Mouse (Mus musculus) liver, embryonic 15.5 days (tissue): ENCODE data around the gene Rmnd5b. TPM values are rescaled to one million over a fixed set of nuclear protein-coding genes. Genes with fewer than 3 reads are reported as not detected.

ENCODE experiments used
- ATAC-seq: fragments of 200-750 bp; cut with Nextera tagmentation; 2 replicates; pipeline ENCODE4 v1.8.0; 2017; ENCODE audit warnings: moderate number of reproducible peaks, mild to moderate bottlenecking, moderate library complexity; ENCODE audit not compliant: insufficient read depth
- H3K27ac ChIP-seq: fragments of 300-500 bp; sonication (generic); replicated peaks from 2 replicates; pipeline ENCODE4 v1.5.1; 2015; ENCODE audit warnings: mild to moderate bottlenecking, inconsistent platforms
- H3K27me3 ChIP-seq: fragments of 300-500 bp; sonication (generic); 2 replicates; pipeline ENCODE4 v1.6.1; 2015; ENCODE audit warnings: mild to moderate bottlenecking, inconsistent platforms
- H3K36me3 ChIP-seq: fragments of 300-500 bp; sonication (generic); replicated peaks from 2 replicates; pipeline ENCODE4 v1.6.1; 2015; ENCODE audit warnings: moderate library complexity, mild to moderate bottlenecking, inconsistent platforms
- H3K4me1 ChIP-seq: fragments of 300-500 bp; sonication (generic); replicated peaks from 2 replicates; pipeline ENCODE4 v1.6.1; 2015; ENCODE audit warnings: inconsistent platforms
- H3K4me2 ChIP-seq: fragments of 300-500 bp; sonication (generic); 2 replicates; pipeline ENCODE4 v1.6.1; 2015; ENCODE audit warnings: moderate library complexity, mild to moderate bottlenecking, inconsistent platforms
- H3K4me3 ChIP-seq: fragments of 300-500 bp; sonication (generic); replicated peaks from 2 replicates; pipeline ENCODE4 v1.5.1; 2015; ENCODE audit warnings: mild to moderate bottlenecking, inconsistent platforms
- H3K9ac ChIP-seq: fragments of 300-500 bp; sonication (generic); 2 replicates; pipeline ENCODE4 v1.6.1; 2015; ENCODE audit warnings: moderate library complexity, mild to moderate bottlenecking, inconsistent platforms
- H3K9me3 ChIP-seq: fragments of 300-500 bp; sonication (generic); replicated peaks from 2 replicates; pipeline ENCODE4 v1.6.1; 2016; ENCODE audit warnings: inconsistent platforms
- WGBS: fragments of 180-500 bp; shearing (Covaris S2); methylation state at CpG from one replicate; pipeline ENCODE4 v1.1.7; 2015; ENCODE audit warnings: mixed read lengths; ENCODE audit not compliant: insufficient replicate concordance; 5-methylcytosine and 5-hydroxymethylcytosine counted together
- polyA plus RNA-seq: library from polyadenylated mRNA; unstranded; fragments of >200 nt; fragmentation: Nextera tagmentation; extraction: Ambion mirVana; gene quantifications from 2 replicates; pipeline ENCODE4 v1.2.1, GENCODE M21; 2015

Rmnd5b gene
- polyA plus RNA-seq, 1 experiment from 2014 or later: 20.0 TPM

DNA sequence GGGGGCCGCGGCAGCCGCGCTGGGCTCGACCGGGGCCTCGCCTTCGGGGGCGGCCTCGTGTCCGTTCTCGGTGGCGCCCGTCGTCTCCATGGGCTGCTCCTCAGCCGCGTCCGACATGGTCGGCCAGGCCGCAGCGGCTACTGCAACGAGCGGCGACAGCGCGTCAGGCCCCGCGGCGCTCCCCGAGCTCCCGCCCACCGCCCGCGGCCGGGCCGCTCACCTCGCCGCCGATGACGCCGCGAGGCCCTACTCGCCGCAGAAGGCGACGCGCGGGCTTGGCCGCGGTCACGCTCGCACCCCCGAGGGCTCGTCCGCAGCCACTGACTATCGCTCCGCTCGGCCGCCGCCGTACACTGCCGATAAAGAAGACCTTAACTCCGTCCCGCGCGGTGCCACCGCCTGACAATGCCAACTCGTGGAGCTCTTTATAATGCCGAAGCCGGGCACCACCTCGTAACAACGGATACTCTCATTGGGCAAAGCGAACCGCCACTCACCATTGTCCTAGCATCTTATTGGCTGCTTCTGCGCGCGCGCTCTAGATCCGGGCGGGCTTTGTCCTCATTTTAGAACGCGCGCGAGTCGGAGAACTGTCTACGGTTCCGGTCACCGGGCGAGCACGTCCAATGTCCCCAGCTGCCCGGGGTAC lies 29.1 kb downstream of the Rmnd5b start, which contains the start of gene Hnrnpab:
TSS of gene Hnrnpab (minus strand) at position 401 of the 649 bp plus-strand sequence.
- H3K27ac ChIP-seq: peak within 1 kb of the TSS; percentile 91
- ATAC-seq: peak; percentile 82
- H3K4me2 ChIP-seq: peak within 1 kb of the TSS; percentile 84
- peak within 1 kb of the TSS; percentile 92 for H3K9ac ChIP-seq
- WGBS: under 1% methylated on average over 91 of the region's 91 CpGs
- no peaks in the 10 kb centered on the region for H3K27me3 ChIP-seq
- peaks cover 74% of the 10 kb centered on the region for H3K4me1 ChIP-seq
- no peaks in the 10 kb centered on the region for H3K9me3 ChIP-seq
- peaks cover 42% of the 10 kb centered on the region for H3K36me3 ChIP-seq
- peak within 1 kb of the TSS; percentile 90 for H3K4me3 ChIP-seq

DNA sequence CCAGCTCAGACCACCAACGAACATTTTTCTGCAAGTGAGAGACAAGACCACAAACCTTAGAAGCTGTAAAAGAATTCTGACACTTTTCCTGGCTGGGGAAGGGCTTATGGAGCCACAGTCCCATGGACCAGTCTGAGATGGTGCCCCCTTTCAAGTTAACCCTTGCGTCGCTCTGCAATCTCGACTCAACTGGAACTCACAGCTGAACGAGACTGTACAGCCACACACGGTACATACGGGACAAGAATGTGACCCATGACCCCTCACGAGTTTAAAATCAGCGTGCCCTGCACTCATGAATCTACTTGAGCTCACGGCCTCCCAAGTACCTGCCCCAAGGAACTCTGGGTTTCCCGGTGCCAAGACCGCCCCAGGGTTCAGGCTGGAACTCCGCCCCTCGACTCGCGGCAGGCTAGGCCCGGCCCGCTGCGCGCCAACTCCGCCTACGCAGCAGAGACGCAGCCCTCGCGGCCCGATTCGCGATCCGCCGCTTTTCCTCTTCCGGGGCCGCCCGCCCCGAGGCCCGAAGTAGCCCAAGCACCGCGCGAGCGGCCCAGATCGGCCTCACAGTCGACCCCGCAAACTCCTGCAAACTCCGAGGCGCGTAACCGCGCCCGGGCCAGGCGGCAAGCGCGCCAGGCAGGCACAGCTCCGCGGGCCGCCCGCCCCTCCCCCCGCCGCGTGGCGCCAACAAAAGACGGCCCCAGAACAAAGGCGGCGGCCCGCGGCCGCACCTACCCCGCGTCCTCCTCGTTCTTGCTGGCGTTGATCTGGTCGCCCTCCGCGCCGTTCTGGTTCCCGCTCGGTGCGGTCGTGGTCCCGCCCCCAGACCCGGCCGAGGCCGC lies 29.9 kb downstream of the Rmnd5b start:
- Histone ChIP-seq H3K9me3 (no peaks in the 10 kb centered on the region), H3K9ac (peak overlapping the region; percentile 92), H3K4me2 (peak overlapping the region; percentile 84), H3K4me3 (peak overlapping the region; percentile 90), H3K27me3 (no peaks in the 10 kb centered on the region), H3K27ac (peak overlapping the region; percentile 91), H3K36me3 (peaks cover 50% of the 10 kb centered on the region), H3K4me1 (peaks cover 77% of the 10 kb centered on the region)
- WGBS: under 1% methylated on average over 81 of the region's 81 CpGs
- peak; percentile 73 for ATAC-seq

DNA sequence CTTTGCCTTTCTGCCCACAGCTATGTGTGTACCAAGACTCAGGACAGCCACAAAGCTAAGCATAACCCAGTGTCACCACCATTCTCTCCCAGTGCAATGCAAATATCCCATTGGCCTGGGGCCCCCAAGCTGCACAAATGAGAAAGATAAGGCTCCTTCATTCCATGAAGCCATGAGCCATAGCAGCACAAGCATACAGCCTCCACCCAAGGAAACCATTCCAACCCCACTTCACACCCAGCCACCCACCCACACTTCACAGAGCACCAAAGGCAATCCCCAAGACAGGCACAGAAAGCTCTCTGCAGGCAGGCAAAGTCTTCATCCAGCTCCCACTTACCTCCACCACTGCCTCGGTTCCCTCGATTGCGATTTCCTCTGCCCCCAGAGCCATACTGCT lies 33.4 kb downstream of the Rmnd5b start:
- ATAC-seq: no peak
- H3K27ac ChIP-seq: no peak overlapping the region
- no peak overlapping the region for H3K4me3 ChIP-seq
- H3K4me1 ChIP-seq: peaks cover 59% of the 10 kb centered on the region
- no peaks in the 10 kb centered on the region for H3K27me3 ChIP-seq
- H3K36me3 ChIP-seq: peaks cover 85% of the 10 kb centered on the region
- no peak overlapping the region for H3K4me2 ChIP-seq
- no peak overlapping the region for H3K9ac ChIP-seq
- WGBS: 74% methylated on average over 3 of the region's 3 CpGs
- no peaks in the 10 kb centered on the region for H3K9me3 ChIP-seq

DNA sequence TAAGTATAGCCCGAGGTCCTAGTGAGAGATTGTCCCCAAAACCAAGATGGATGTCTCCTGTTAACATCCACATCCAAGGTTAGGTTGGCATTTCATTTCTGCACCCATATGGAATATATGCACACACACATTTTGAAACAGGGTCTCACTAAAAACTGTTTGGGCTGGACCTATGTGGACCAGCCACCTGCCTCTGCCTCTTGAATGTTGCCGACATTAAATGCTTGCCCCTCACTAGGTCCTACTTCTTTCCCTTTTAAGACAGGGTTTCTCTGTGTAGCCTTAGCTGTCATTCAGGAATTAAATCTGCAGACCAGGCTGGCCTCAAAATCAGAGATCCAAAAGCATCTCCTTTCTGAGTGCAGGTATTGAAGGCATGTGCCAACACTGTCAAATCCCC lies 38.1 kb downstream of the Rmnd5b start:
- H3K4me1 ChIP-seq: peaks cover 35% of the 10 kb centered on the region
- H3K9me3 ChIP-seq: no peaks in the 10 kb centered on the region
- 49% methylated on average over 2 of the region's 2 CpGs for WGBS
- no peak overlapping the region for H3K4me3 ChIP-seq
- H3K27ac ChIP-seq: no peak overlapping the region
- H3K9ac ChIP-seq: no peak overlapping the region
- ATAC-seq: no peak
- H3K27me3 ChIP-seq: no peaks in the 10 kb centered on the region
- H3K36me3 ChIP-seq: peaks cover 100% of the 10 kb centered on the region
- H3K4me2 ChIP-seq: no peak overlapping the region

DNA sequence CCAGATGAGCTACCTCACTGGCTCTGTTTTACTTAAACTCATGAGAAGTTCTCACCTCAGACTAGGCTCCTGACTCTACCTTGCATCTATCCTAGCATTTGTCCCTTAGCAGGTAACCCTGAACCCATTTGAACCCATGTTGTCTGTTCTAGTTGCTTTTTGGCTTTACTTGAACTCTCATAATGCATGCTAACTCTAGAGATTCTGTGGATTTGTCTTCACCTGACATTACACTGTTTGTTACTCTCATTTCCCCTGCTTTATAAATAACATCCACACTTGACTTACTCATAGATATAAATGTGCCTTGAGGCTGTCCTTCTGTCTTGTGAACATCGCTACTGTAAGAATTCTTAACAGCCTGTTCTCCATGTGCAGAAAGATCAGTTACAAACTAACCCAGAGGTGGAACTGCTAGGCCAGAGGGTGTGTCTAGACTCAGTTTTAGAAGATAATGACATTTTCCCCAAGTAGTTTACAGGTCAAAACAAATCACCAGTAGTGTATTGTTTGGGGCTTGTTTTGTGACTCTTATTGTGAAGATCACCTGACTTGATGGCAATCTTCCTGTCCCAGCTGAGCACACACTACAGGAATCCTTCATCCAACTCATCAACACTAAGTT lies 40.1 kb downstream of the Rmnd5b start:
- Histone ChIP-seq H3K36me3 (peaks cover 100% of the 10 kb centered on the region), H3K9ac (no peak overlapping the region), H3K4me1 (peaks cover 18% of the 10 kb centered on the region; the same call in 1 of the 2 replicates), H3K9me3 (no peaks in the 10 kb centered on the region), H3K27ac (no peak overlapping the region), H3K4me2 (no peak overlapping the region), H3K27me3 (no peaks in the 10 kb centered on the region), H3K4me3 (no peak overlapping the region)
- ATAC-seq: no peak
- 68% methylated on average over 1 of the region's 1 CpGs for WGBS

DNA sequence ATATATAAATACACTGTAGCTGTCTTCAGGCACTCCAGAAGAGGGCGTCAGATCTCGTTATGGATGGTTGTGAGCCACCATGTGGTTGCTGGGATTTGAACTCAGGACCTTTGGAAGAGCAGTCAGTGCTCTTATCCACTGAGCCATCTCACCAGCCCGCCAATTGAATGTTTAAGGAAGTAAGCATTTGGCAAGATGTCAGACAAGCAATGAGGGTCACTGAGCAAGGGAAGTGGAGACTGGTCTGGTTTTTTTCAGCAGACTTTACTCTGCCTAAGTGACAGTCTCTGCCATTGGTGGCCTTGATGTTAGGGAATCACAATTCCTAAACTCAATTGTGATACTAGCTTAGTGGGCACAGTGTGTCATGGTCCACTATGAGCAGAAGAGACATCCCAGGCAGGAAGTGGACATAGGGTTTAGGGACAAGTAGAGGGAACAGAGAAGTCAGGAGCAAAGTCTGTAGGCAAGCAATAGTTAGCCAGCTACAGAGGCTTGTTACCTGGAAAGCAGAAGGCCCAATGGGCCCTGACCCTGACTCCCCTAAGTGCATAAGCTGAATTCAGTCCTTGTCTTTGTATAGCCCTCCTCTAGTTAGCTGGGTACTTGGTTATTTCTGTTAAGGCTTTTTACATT lies 40.9 kb downstream of the Rmnd5b start:
- no peaks in the 10 kb centered on the region for H3K9me3 ChIP-seq
- H3K36me3 ChIP-seq: peaks cover 100% of the 10 kb centered on the region
- no peak overlapping the region for H3K4me3 ChIP-seq
- H3K9ac ChIP-seq: no peak overlapping the region
- 58% methylated on average over 3 of the region's 3 CpGs for WGBS
- H3K27me3 ChIP-seq: no peaks in the 10 kb centered on the region
- peaks cover 18% of the 10 kb centered on the region; the same call in 1 of the 2 replicates for H3K4me1 ChIP-seq
- 0 out of 2 replicates have a peak overlapping the region, but pooled peaks have one; percentile 31 for H3K27ac ChIP-seq
- no peak overlapping the region for H3K4me2 ChIP-seq
- ATAC-seq: no peak

DNA sequence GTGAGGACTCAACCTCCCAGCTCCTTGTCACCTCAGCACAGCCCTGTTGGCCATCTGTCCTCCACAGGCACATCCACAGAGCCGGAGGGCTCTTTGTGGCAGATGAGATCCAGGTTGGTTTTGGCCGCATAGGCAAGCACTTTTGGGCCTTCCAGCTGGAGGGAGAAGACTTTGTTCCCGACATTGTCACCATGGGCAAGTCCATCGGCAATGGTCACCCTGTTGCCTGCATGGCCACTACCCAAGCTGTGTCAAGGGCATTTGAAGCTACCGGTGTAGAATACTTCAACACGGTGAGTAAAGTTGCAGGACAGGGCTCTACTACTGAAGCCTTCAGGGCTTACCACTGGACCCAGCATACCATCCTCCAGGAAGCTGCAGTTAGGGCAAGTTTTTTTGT lies 41.8 kb downstream of the Rmnd5b start:
- no peak overlapping the region for H3K27ac ChIP-seq
- H3K9me3 ChIP-seq: no peaks in the 10 kb centered on the region
- H3K27me3 ChIP-seq: no peaks in the 10 kb centered on the region
- H3K9ac ChIP-seq: no peak overlapping the region
- H3K36me3 ChIP-seq: peaks cover 99% of the 10 kb centered on the region
- ATAC-seq: no peak
- WGBS: 86% methylated on average over 6 of the region's 6 CpGs
- no peak overlapping the region for H3K4me3 ChIP-seq
- H3K4me2 ChIP-seq: no peak overlapping the region
- H3K4me1 ChIP-seq: peaks cover 18% of the 10 kb centered on the region; the same call in 1 of the 2 replicates

DNA sequence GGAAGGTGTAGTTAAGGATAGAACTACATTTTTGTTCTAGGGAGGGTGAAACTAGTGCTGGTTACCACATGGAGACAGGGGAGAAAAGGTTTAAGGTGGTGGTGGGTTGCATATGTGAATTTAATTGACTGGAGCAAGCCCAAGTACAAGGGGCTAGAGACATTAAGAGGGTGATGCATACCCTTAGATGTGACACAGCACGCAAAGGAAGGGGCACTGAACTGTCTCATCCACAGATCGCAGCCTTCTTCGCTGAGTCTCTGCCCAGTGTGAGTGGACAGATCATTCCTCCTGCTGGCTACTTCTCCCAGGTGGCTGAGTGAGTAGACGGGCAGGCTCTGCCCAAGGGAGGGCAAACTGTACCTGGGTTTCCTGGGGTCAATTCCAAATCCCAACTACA lies 42.3 kb downstream of the Rmnd5b start:
- Histone ChIP-seq H3K27ac (no peak overlapping the region), H3K36me3 (peaks cover 99% of the 10 kb centered on the region), H3K9ac (no peak overlapping the region), H3K4me1 (peaks cover 16% of the 10 kb centered on the region; the same call in 1 of the 2 replicates), H3K27me3 (no peaks in the 10 kb centered on the region), H3K9me3 (no peaks in the 10 kb centered on the region), H3K4me2 (no peak overlapping the region), H3K4me3 (no peak overlapping the region)
- no peak for ATAC-seq
- 85% methylated on average over 4 of the region's 4 CpGs for WGBS

DNA sequence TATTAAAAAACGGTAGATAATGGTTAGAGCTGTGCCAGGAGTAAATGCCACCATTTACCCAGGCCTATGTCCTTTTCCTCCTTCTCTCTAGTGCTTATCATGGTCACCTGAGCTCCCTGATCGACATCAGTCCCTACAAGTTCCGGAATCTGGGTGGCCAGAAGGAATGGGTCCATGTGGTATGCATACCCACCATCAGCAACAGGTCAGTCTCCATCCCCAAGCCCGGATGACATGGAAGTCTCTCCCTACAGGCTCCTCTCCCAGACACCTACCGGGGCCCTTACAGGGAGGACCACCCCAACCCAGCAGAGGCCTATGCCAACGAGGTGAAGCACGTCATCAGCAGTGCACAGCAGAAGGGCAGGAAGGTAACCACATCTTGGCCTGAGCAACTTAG lies 43.8 kb downstream of the Rmnd5b start:
- no peak overlapping the region for H3K9ac ChIP-seq
- H3K27me3 ChIP-seq: no peaks in the 10 kb centered on the region
- peaks cover 14% of the 10 kb centered on the region for H3K4me1 ChIP-seq
- no peak overlapping the region for H3K4me2 ChIP-seq
- H3K27ac ChIP-seq: no peak overlapping the region
- peaks cover 99% of the 10 kb centered on the region for H3K36me3 ChIP-seq
- H3K9me3 ChIP-seq: no peaks in the 10 kb centered on the region
- no peak for ATAC-seq
- 84% methylated on average over 7 of the region's 7 CpGs for WGBS
- H3K4me3 ChIP-seq: no peak overlapping the region

DNA sequence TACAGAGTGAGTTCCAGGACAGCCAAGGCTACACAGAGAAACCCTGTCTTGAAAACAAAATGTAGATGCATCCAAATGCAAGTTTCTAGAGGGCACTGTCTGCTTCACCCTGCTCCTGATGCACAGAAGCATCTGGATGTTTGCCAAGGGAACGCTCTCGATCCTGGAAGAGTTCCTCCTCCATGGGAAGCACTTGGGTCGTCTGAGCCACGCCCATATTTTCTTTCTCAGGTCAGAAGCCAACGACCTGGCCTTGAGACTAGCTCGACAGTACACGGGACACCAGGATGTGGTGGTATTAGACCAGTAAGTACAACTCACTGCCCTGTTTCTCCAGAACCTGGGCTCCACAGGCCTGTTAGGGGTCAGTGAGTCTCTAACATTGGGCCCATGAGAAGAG lies 44.5 kb downstream of the Rmnd5b start:
- Histone ChIP-seq H3K4me1 (peaks cover 19% of the 10 kb centered on the region), H3K4me3 (no peak overlapping the region), H3K9ac (no peak overlapping the region), H3K27ac (no peak overlapping the region), H3K9me3 (no peaks in the 10 kb centered on the region), H3K27me3 (no peaks in the 10 kb centered on the region), H3K36me3 (peaks cover 99% of the 10 kb centered on the region), H3K4me2 (no peak overlapping the region)
- no peak for ATAC-seq
- WGBS: 73% methylated on average over 7 of the region's 7 CpGs

DNA sequence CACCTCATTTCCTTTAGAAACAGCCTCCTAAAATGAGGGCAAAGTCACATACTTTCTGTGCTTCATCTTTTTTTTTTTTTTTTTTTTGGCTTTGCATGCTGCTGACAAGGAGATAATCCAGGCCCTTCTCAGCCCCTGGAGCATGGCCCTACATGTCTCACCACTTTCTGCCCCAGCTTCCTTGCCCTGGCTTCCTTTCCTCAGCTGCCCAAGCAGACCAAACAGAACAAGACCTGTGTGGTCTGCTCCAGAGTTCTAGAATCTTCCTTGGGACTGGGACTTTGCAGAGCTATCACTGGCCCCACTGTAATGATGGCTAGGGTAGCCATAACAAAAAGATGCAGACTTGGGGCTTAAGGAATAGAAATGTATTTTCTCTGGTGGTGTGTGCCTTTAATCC lies 45.7 kb downstream of the Rmnd5b start:
- Histone ChIP-seq H3K27me3 (no peaks in the 10 kb centered on the region), H3K27ac (no peak overlapping the region), H3K36me3 (peaks cover 92% of the 10 kb centered on the region), H3K4me2 (no peak overlapping the region), H3K4me1 (peaks cover 26% of the 10 kb centered on the region), H3K4me3 (no peak overlapping the region), H3K9me3 (no peaks in the 10 kb centered on the region), H3K9ac (no peak overlapping the region)
- ATAC-seq: no peak
